Mouse (Mus musculus): Measurements from ENCODE around the gene Ncoa3. TPM values are rescaled to one million over a fixed set of nuclear protein-coding genes. Genes with fewer than 3 reads are reported as not detected.
"Not testable (repeated sequence)": the region's sequence is repeated elsewhere in the genome, so short reads cannot be mapped to it uniquely, and the experiment has no call there.

The Ncoa3 gene
- 10 to 100 TPM; 65.2 to 65.3 TPM for polyA plus RNA-seq (2017; shearing (Covaris generic))

- peak; percentile 89 for ATAC-seq
Measured at GRCm38 (mm10) chr2:165992270-165993172, at the start of gene Ncoa3. Gene Ncoa3, plus strand, starts transcription at chr2:165992636.

GRCm38 (mm10) chr2:165943113-165943512 is 49.3 kb upstream of the Ncoa3 start:
- ATAC-seq = no peak

GRCm38 (mm10) chr2:165944576-165945351 is 47.7 kb upstream of the Ncoa3 start:
- no peak for ATAC-seq

- no peak for ATAC-seq
Measured at GRCm38 (mm10) chr2:165946046-165946564, 46.3 kb upstream of the Ncoa3 start.

GRCm38 (mm10) chr2:165948007-165948406 is 44.4 kb upstream of the Ncoa3 start:
- ATAC-seq = no peak

GRCm38 (mm10) chr2:165948785-165949184 is 43.7 kb upstream of the Ncoa3 start:
- ATAC-seq = not testable (repeated sequence)

GRCm38 (mm10) chr2:165949719-165950118 is 42.7 kb upstream of the Ncoa3 start:
- ATAC-seq = peak; percentile 33

- no peak for ATAC-seq
Measured at GRCm38 (mm10) chr2:165951432-165952068, 40.9 kb upstream of the Ncoa3 start.

GRCm38 (mm10) chr2:165954872-165955271 is 37.6 kb upstream of the Ncoa3 start:
- ATAC-seq = peak; percentile 85

- no peak for ATAC-seq
Measured at GRCm38 (mm10) chr2:165955386-165955785, 37.0 kb upstream of the Ncoa3 start.

- ATAC-seq = peak; percentile 73
Measured at GRCm38 (mm10) chr2:165956096-165956740, 36.2 kb upstream of the Ncoa3 start.

GRCm38 (mm10) chr2:165957257-165957828 is 35.1 kb upstream of the Ncoa3 start:
- ATAC-seq = no peak

GRCm38 (mm10) chr2:165958556-165958955 is 33.9 kb upstream of the Ncoa3 start:
- no peak for ATAC-seq

- no peak for ATAC-seq
Measured at GRCm38 (mm10) chr2:165960695-165961094, 31.7 kb upstream of the Ncoa3 start.

GRCm38 (mm10) chr2:165962824-165963223 is 29.6 kb upstream of the Ncoa3 start:
- ATAC-seq = no peak

GRCm38 (mm10) chr2:165964121-165964520 is 28.3 kb upstream of the Ncoa3 start:
- no peak for ATAC-seq

- no peak for ATAC-seq
Measured at GRCm38 (mm10) chr2:165967076-165967475, 25.4 kb upstream of the Ncoa3 start.

- no peak for ATAC-seq
Measured at GRCm38 (mm10) chr2:165967823-165968555, 24.4 kb upstream of the Ncoa3 start.

GRCm38 (mm10) chr2:165968876-165969275 is 23.6 kb upstream of the Ncoa3 start:
- no peak for ATAC-seq

- no peak for ATAC-seq
Measured at GRCm38 (mm10) chr2:165969391-165969790, 23.0 kb upstream of the Ncoa3 start.

GRCm38 (mm10) chr2:165969961-165970360 is 22.5 kb upstream of the Ncoa3 start:
- no peak for ATAC-seq

All from activated CD4-positive, CD25-positive, alpha-beta regulatory T cell, adult 4 months (primary cell).